ENCODE assay signal across 27 mouse cellular contexts in genomic region chr4:130012234-130012633, GRCm38 (mm10). TPM values are rescaled to one million over a fixed set of nuclear protein-coding genes. Genes with fewer than 3 reads are reported as not detected.
"Had no signal": no experiment of that assay in that cellular context is flagged by ENCODE, and none has a peak within 500 bp of the region (broad histone marks: within the 10 kb centered on the region; RNA-seq: fewer than 3 reads in every experiment).

No protein-coding gene starts in this region.

- DNase-seq: gastrocnemius, postnatal 14 days; gastrocnemius, postnatal 36 days; heart, adult 11 months; heart, adult 2 months; heart, postnatal 14 days; heart, postnatal 36 days; kidney, adult 11 months; kidney, adult 2 months; kidney, adult 9 months; kidney, postnatal 14 days; kidney, postnatal 36 days; layer of hippocampus, adult 9-11 months; layer of hippocampus, postnatal 36 days had no signal

- H3K9me3 ChIP-seq: heart, embryonic 13.5 days; heart, embryonic 15.5 days; kidney, embryonic 15.5 days; limb, embryonic 13.5 days; limb, embryonic 15.5 days; liver, embryonic 12.5 days had no signal

- H3K4me1 ChIP-seq: heart, embryonic 13.5 days; heart, embryonic 15.5 days; kidney, embryonic 15.5 days; liver, embryonic 12.5 days had no signal

- H3K27ac ChIP-seq: heart, adult 2 months; heart, embryonic 13.5 days; heart, embryonic 15.5 days; hindbrain, embryonic 14.5 days; kidney, embryonic 15.5 days; kidney, postnatal 0 days; limb, embryonic 13.5 days; limb, embryonic 15.5 days; liver, embryonic 12.5 days; liver, embryonic 14.5 days had no signal

- H3K9ac ChIP-seq: heart, embryonic 13.5 days; heart, embryonic 15.5 days; hindbrain, embryonic 14.5 days; kidney, embryonic 15.5 days; limb, embryonic 15.5 days; liver, embryonic 12.5 days; liver, embryonic 14.5 days had no signal

- H3K4me3 ChIP-seq: heart, adult 2 months; heart, embryonic 13.5 days; heart, embryonic 15.5 days; kidney, embryonic 15.5 days; limb, embryonic 13.5 days; limb, embryonic 15.5 days; liver, embryonic 12.5 days had no signal

- H3K36me3 ChIP-seq: heart, embryonic 15.5 days; liver, embryonic 12.5 days had no signal

- H3K4me2 ChIP-seq: heart, embryonic 11.5 days; heart, embryonic 13.5 days; heart, embryonic 15.5 days; hindbrain, embryonic 14.5 days; kidney, embryonic 15.5 days; limb, embryonic 13.5 days; limb, embryonic 15.5 days; liver, embryonic 12.5 days had no signal

- ATAC-seq: hindbrain, embryonic 16.5 days; intestine, embryonic 16.5 days; liver, embryonic 12.5 days had no signal

RNA-seq across cellular contexts. Expression of gene Adgrb2, which starts 27.6 kb away (rescaled TPM):
- total RNA-seq: liver, adult 2 months had no signal
- polyA plus RNA-seq: liver, embryonic 16.5 days had no signal
